Mouse (Mus musculus): ENCODE data around the gene Ppp2r5c. TPM values are rescaled to one million over a fixed set of nuclear protein-coding genes. Genes with fewer than 3 reads are reported as not detected.

Ppp2r5c gene
- polyA plus RNA-seq, 1 experiment from 2014 or later, result 193 TPM

DNA sequence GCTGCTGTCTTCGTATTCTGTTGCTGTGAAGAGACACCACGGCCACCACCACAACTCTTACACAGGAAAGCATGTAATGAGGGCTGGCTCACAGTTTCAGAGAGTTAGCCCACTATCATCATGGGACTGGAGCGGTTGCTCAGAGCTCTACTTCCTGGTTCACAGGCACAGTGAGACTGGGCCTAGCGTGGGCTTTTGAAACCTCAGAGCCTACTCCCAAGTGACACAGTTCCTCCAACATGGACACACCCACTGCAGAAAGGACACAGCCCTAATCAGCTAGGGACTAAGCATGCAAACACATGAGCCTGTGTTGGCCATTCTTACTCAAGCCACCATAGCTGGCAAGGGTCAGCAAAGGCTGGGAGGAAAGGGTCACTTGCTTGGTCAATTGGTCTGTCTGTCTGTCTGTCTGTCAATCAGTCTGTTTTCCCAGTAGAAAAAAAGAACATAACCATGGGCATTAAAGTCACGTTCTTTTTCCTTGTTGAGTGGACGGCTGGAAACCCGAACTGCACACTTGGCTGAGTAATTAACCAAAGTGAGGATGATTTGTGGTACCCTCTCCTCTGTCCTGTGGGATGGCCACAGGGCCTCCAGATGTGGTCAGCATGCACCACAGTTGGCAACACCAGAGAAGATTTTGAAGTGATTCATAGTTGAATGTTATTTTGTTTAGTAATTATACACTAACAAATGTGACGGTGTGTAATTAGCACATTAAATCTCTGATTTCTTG lies 56.7 kb downstream of the Ppp2r5c start:
- ATAC-seq (replicated peaks; ENCODE audit: insufficient number of reproducible peaks, low FRiP score, low TSS enrichment, low read depth) (no peak), DNase-seq (ENCODE audit: low spot score) (no peak)
- Histone ChIP-seq H3K4me1 (ENCODE audit: control insufficient read depth, insufficient read depth, low read length) (no peaks in the 10 kb centered on the region; the same call in 1 of the 2 replicates), H3K9me3 (replicated peaks; ENCODE audit: control insufficient read depth, low read length) (no peaks in the 10 kb centered on the region), H3K36me3 (replicated peaks; ENCODE audit: control insufficient read depth, insufficient read depth, low read depth, low read length) (no peaks in the 10 kb centered on the region), H3K9ac (replicated peaks; ENCODE audit: low read length) (no peak overlapping the region), H3K27me3 (ENCODE audit: control insufficient read depth, insufficient read depth, low read length) (no peaks in the 10 kb centered on the region), H3K4me3 (ENCODE audit: low read depth, low read length) (no peak overlapping the region), H3K27ac (replicated peaks; ENCODE audit: low read depth, low read length) (no peak overlapping the region), H3K4me2 (ENCODE audit: low read depth, low read length) (no peak overlapping the region)
- 80% methylated on average over 8 of the region's 8 CpGs for WGBS

DNA sequence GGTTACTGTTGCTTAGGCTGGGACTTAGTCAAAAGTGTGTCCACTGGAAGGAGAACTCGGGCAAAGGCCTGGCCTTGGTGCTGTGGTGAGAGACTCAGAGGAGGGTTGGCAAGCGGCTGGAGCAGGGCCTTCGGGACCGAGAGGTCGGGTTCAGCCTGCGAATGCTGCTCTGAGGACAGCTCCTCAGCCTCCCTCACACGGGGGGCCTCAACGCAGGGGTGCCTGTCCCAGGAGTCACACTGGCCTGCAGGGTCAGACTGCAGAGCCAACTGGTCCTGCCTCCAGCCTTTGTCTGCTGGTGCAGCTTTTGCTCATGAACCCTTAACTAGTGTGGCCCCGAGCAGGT lies 57.2 kb downstream of the Ppp2r5c start:
- Histone ChIP-seq H3K9me3 (replicated peaks; ENCODE audit: control insufficient read depth, low read length) (no peaks in the 10 kb centered on the region), H3K4me3 (ENCODE audit: low read depth, low read length) (no peak overlapping the region), H3K4me1 (ENCODE audit: control insufficient read depth, insufficient read depth, low read length) (no peaks in the 10 kb centered on the region; the same call in 1 of the 2 replicates), H3K27ac (replicated peaks; ENCODE audit: low read depth, low read length) (no peak overlapping the region), H3K36me3 (replicated peaks; ENCODE audit: control insufficient read depth, insufficient read depth, low read depth, low read length) (no peaks in the 10 kb centered on the region), H3K27me3 (ENCODE audit: control insufficient read depth, insufficient read depth, low read length) (no peaks in the 10 kb centered on the region), H3K9ac (replicated peaks; ENCODE audit: low read length) (no peak overlapping the region), H3K4me2 (ENCODE audit: low read depth, low read length) (no peak overlapping the region)
- DNase-seq (ENCODE audit: low spot score) (no peak), ATAC-seq (replicated peaks; ENCODE audit: insufficient number of reproducible peaks, low FRiP score, low TSS enrichment, low read depth) (no peak)
- 84% methylated on average over 9 of the region's 9 CpGs for WGBS

DNA sequence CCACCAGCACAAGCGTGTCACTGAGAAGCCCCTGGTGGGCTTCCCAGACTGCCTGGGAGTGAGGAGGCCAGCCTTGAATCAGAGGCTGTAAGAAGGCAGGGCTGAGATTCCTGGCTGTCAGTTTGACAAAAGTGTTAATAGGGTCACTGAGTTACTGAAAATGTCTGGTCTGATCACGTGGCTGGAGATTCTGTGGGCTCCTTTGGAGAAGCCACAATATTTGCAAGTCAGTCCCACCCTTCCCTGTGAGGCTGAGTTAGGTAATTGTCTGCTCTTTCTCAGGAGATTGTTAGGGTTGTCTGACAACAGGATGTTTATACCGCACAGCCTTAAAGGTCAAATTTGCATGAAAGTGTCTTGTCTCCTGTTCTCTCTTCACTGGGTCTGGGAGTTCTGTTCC lies 57.9 kb downstream of the Ppp2r5c start:
- H3K27me3 ChIP-seq (ENCODE audit: control insufficient read depth, insufficient read depth, low read length), result no peaks in the 10 kb centered on the region
- no peaks in the 10 kb centered on the region for H3K9me3 ChIP-seq (replicated peaks; ENCODE audit: control insufficient read depth, low read length)
- H3K4me1 ChIP-seq (ENCODE audit: control insufficient read depth, insufficient read depth, low read length), result no peaks in the 10 kb centered on the region; the same call in 1 of the 2 replicates
- H3K36me3 ChIP-seq (replicated peaks; ENCODE audit: control insufficient read depth, insufficient read depth, low read depth, low read length), result no peaks in the 10 kb centered on the region
- no peak overlapping the region for H3K27ac ChIP-seq (replicated peaks; ENCODE audit: low read depth, low read length)
- H3K4me3 ChIP-seq (ENCODE audit: low read depth, low read length), result no peak overlapping the region
- ATAC-seq (replicated peaks; ENCODE audit: insufficient number of reproducible peaks, low FRiP score, low TSS enrichment, low read depth) (no peak), DNase-seq (ENCODE audit: low spot score) (no peak)
- no peak overlapping the region for H3K9ac ChIP-seq (replicated peaks; ENCODE audit: low read length)
- WGBS, result 45% methylated on average over 3 of the region's 3 CpGs
- no peak overlapping the region for H3K4me2 ChIP-seq (ENCODE audit: low read depth, low read length)

DNA sequence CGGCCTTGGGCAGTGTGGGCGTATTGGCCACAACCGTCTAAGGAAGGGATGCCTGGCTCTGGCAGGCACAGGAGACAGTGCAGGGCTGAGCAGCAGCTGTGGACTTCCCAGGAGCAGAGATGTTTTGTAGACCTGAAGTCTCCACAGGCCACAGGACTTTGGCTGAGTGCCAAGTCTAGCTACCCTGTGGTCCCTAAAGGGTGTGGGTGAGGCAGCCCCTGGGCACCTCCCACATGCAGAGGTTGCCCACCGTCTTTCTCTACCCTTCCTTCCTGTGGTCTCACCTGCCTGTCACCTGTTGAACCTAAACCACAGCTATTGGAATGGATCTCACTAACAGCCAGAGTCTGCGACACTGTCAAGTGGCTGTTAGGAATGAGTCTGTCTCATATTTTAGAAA lies 59.1 kb downstream of the Ppp2r5c start:
- Histone ChIP-seq H3K36me3 (replicated peaks; ENCODE audit: control insufficient read depth, insufficient read depth, low read depth, low read length) (no peaks in the 10 kb centered on the region), H3K9ac (replicated peaks; ENCODE audit: low read length) (no peak overlapping the region), H3K4me3 (ENCODE audit: low read depth, low read length) (no peak overlapping the region), H3K27me3 (ENCODE audit: control insufficient read depth, insufficient read depth, low read length) (no peaks in the 10 kb centered on the region), H3K4me2 (ENCODE audit: low read depth, low read length) (no peak overlapping the region), H3K4me1 (ENCODE audit: control insufficient read depth, insufficient read depth, low read length) (no peaks in the 10 kb centered on the region; the same call in 1 of the 2 replicates), H3K27ac (replicated peaks; ENCODE audit: low read depth, low read length) (no peak overlapping the region), H3K9me3 (replicated peaks; ENCODE audit: control insufficient read depth, low read length) (no peaks in the 10 kb centered on the region)
- 84% methylated on average over 5 of the region's 5 CpGs for WGBS
- DNase-seq (ENCODE audit: low spot score) (no peak), ATAC-seq (replicated peaks; ENCODE audit: insufficient number of reproducible peaks, low FRiP score, low TSS enrichment, low read depth) (no peak)

DNA sequence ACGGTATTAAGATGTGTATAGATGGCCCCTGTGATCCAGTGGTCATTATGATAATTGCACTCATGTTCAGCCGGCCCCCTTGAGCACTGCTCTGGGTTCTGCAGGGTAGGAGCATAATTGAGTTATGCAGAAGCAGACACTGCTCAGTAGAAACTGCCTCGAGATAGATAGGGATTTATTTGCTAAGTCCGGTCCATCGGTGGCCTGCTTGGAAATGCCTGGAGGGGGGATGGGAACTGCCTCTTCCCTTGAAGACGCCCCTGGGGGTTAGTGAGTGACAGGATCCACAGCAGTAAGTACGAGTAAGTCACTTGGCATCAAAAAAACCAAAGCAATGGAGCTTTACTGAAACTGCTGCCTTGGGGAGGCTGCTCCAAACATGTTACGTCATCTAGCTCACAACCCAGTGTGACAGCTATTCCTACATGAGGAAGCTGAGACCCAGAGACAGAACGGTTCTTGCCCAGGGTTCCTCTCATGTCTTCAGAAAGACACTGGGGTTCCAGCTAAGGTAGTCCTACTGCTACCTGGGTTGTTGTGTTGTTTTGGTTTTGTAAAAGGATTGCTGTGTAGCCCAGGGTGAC lies 60.9 kb downstream of the Ppp2r5c start:
- no peaks in the 10 kb centered on the region; the same call in 1 of the 2 replicates for H3K4me1 ChIP-seq (ENCODE audit: control insufficient read depth, insufficient read depth, low read length)
- 41% methylated on average over 9 of the region's 9 CpGs for WGBS
- ATAC-seq (replicated peaks; ENCODE audit: insufficient number of reproducible peaks, low FRiP score, low TSS enrichment, low read depth) (no peak), DNase-seq (ENCODE audit: low spot score) (no peak)
- no peaks in the 10 kb centered on the region for H3K36me3 ChIP-seq (replicated peaks; ENCODE audit: control insufficient read depth, insufficient read depth, low read depth, low read length)
- no peak overlapping the region for H3K9ac ChIP-seq (replicated peaks; ENCODE audit: low read length)
- H3K4me2 ChIP-seq (ENCODE audit: low read depth, low read length), result no peak overlapping the region
- no peak overlapping the region for H3K4me3 ChIP-seq (ENCODE audit: low read depth, low read length)
- H3K27me3 ChIP-seq (ENCODE audit: control insufficient read depth, insufficient read depth, low read length), result no peaks in the 10 kb centered on the region
- H3K27ac ChIP-seq (replicated peaks; ENCODE audit: low read depth, low read length), result no peak overlapping the region
- no peaks in the 10 kb centered on the region for H3K9me3 ChIP-seq (replicated peaks; ENCODE audit: control insufficient read depth, low read length)

DNA sequence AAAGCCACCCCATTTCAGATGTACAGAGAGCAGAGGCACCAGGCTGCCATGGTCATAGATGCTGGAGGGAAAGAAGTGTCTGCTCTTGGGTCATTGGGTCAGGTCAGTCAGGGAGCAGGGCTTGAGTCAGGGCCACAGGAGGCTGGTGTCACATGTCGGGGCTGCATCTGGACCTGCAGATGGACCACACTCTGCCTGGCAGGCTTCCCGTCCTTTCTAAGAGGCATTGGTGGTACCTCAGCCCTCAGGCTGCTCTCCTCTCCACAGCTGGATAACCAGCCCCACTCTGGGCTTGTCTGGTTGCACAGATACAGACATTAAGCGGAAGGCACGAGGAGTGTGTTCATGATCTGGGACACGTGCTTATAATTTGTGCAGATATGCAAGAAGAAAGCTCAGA lies 61.8 kb downstream of the Ppp2r5c start:
- no peaks in the 10 kb centered on the region; the same call in 1 of the 2 replicates for H3K4me1 ChIP-seq (ENCODE audit: control insufficient read depth, insufficient read depth, low read length)

DNA sequence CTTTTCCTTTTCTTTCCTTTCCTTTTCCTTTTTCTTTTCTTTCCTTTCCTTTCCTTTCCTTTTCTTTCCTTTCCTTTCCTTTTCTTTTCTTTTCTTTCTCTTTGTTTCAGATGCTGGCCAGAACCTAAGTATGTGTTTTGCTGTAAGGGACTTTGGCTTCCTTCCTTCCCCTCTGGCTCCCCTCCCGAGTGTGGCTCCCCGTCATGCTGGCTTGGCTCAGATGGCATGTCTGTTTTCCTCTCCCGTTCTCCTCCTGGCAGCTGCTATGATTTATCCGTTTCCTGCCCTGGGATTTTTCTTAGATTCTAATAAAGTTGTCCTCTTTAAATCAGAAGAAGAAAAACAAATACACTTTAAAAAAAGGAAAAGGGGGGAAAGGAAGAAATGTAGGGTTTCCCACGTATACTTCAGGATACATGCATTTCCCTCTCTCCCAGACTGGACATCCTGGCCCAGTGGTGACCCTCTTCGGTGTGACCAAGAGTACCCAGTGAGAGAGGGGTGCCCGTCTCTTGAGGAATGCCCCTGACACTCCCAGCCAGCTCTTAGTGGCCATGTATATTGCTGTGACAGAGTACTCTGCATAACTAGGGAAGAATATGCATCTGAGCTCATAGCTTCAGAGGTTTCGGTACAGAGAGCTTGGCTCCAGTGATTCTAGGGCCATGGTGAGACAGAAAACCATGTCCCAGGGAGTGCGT lies 63.4 kb downstream of the Ppp2r5c start:
- no peak for ATAC-seq (replicated peaks; ENCODE audit: insufficient number of reproducible peaks, low FRiP score, low TSS enrichment, low read depth)
- no peak overlapping the region for H3K9ac ChIP-seq (replicated peaks; ENCODE audit: low read length)
- no peaks in the 10 kb centered on the region for H3K27me3 ChIP-seq (ENCODE audit: control insufficient read depth, insufficient read depth, low read length)
- no peaks in the 10 kb centered on the region for H3K9me3 ChIP-seq (replicated peaks; ENCODE audit: control insufficient read depth, low read length)
- H3K4me2 ChIP-seq (ENCODE audit: low read depth, low read length), result no peak overlapping the region
- no peaks in the 10 kb centered on the region for H3K36me3 ChIP-seq (replicated peaks; ENCODE audit: control insufficient read depth, insufficient read depth, low read depth, low read length)
- H3K27ac ChIP-seq (replicated peaks; ENCODE audit: low read depth, low read length), result no peak overlapping the region
- 70% methylated on average over 9 of the region's 9 CpGs for WGBS
- H3K4me1 ChIP-seq (ENCODE audit: control insufficient read depth, insufficient read depth, low read length), result no peaks in the 10 kb centered on the region; the same call in 1 of the 2 replicates
- DNase-seq (ENCODE audit: low spot score), result no peak
- H3K4me3 ChIP-seq (ENCODE audit: low read depth, low read length), result no peak overlapping the region

More for the DNA sequence above, 61.8 kb downstream of the Ppp2r5c start:
- H3K4me2 ChIP-seq (ENCODE audit: low read depth, low read length), result no peak overlapping the region
- H3K36me3 ChIP-seq (replicated peaks; ENCODE audit: control insufficient read depth, insufficient read depth, low read depth, low read length), result no peaks in the 10 kb centered on the region
- no peak overlapping the region for H3K27ac ChIP-seq (replicated peaks; ENCODE audit: low read depth, low read length)
- H3K9ac ChIP-seq (replicated peaks; ENCODE audit: low read length), result no peak overlapping the region
- 59% methylated on average over 5 of the region's 5 CpGs for WGBS
- DNase-seq (ENCODE audit: low spot score) (no peak), ATAC-seq (replicated peaks; ENCODE audit: insufficient number of reproducible peaks, low FRiP score, low TSS enrichment, low read depth) (no peak)
- H3K4me3 ChIP-seq (ENCODE audit: low read depth, low read length), result no peak overlapping the region
- H3K27me3 ChIP-seq (ENCODE audit: control insufficient read depth, insufficient read depth, low read length), result no peaks in the 10 kb centered on the region
- H3K9me3 ChIP-seq (replicated peaks; ENCODE audit: control insufficient read depth, low read length), result no peaks in the 10 kb centered on the region

DNA sequence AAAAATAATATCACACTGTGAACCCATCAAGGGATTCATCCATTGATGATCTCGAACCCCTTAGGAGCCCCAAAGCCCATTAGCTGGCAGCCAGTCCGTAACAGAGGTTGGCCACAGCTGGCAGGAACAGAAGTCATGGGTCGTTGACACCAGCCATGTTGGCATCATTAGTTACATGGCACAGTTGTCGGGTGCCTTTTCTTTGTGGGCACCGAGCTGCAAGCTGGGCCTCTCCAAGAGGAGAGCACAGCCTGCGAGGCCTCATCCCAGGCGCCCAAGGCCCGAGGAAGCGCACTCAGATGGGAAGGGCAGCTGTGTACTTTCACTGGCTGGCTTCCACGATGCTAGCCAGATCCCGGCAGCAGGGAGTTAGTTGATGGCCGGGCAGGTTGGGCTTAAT lies 64.3 kb downstream of the Ppp2r5c start:
- Histone ChIP-seq H3K36me3 (replicated peaks; ENCODE audit: control insufficient read depth, insufficient read depth, low read depth, low read length) (no peaks in the 10 kb centered on the region), H3K27me3 (ENCODE audit: control insufficient read depth, insufficient read depth, low read length) (no peaks in the 10 kb centered on the region), H3K9ac (replicated peaks; ENCODE audit: low read length) (no peak overlapping the region), H3K4me3 (ENCODE audit: low read depth, low read length) (no peak overlapping the region), H3K9me3 (replicated peaks; ENCODE audit: control insufficient read depth, low read length) (no peaks in the 10 kb centered on the region), H3K4me2 (ENCODE audit: low read depth, low read length) (no peak overlapping the region), H3K27ac (replicated peaks; ENCODE audit: low read depth, low read length) (no peak overlapping the region), H3K4me1 (ENCODE audit: control insufficient read depth, insufficient read depth, low read length) (no peaks in the 10 kb centered on the region; the same call in 1 of the 2 replicates)
- DNase-seq (ENCODE audit: low spot score) (no peak), ATAC-seq (replicated peaks; ENCODE audit: insufficient number of reproducible peaks, low FRiP score, low TSS enrichment, low read depth) (no peak)
- WGBS, result 91% methylated on average over 12 of the region's 12 CpGs
